Mouse (Mus musculus) spleen, postnatal 4 days (tissue): ENCODE data around the gene Ddc.

ENCODE experiments used
- DNase-seq, 2 experiments: peaks; one replicate each; pipeline ENCODE4 v3.0.0; 2022; ENCODE audit warnings: low spot score in 2 of 2

Gene Ddc

GRCm38 (mm10) chr11:11897645-11898357 lies at the start of gene Ddc:
Ddc (minus strand) TSS chr11:11898144.
- DNase-seq, result no peak

GRCm38 (mm10) chr11:11945766-11946165 lies 47.8 kb upstream of the Ddc start:
- no peak for DNase-seq

GRCm38 (mm10) chr11:11944814-11945213 lies 46.9 kb upstream of the Ddc start:
- no peak for DNase-seq

- no peak for DNase-seq
Measured at GRCm38 (mm10) chr11:11944082-11944349, 46.1 kb upstream of the Ddc start.

- DNase-seq, result no peak
Measured at GRCm38 (mm10) chr11:11943240-11944081, 45.5 kb upstream of the Ddc start.

- no peak for DNase-seq
Measured at GRCm38 (mm10) chr11:11942320-11943217, 44.6 kb upstream of the Ddc start.

- DNase-seq, result no peak
Measured at GRCm38 (mm10) chr11:11940833-11941681, 43.1 kb upstream of the Ddc start.

GRCm38 (mm10) chr11:11939611-11940010 lies 41.7 kb upstream of the Ddc start:
- DNase-seq, result no peak

- no peak for DNase-seq
Measured at GRCm38 (mm10) chr11:11938591-11938990, 40.6 kb upstream of the Ddc start.

GRCm38 (mm10) chr11:11937340-11938030 lies 39.5 kb upstream of the Ddc start:
- no peak for DNase-seq

- DNase-seq, result no peak
Measured at GRCm38 (mm10) chr11:11934808-11935207, 36.9 kb upstream of the Ddc start.

GRCm38 (mm10) chr11:11932102-11932789 lies 34.3 kb upstream of the Ddc start:
- no peak for DNase-seq

- DNase-seq, result no peak
Measured at GRCm38 (mm10) chr11:11931688-11932087, 33.7 kb upstream of the Ddc start.

- no peak for DNase-seq
Measured at GRCm38 (mm10) chr11:11930527-11930926, 32.6 kb upstream of the Ddc start.

- no peak for DNase-seq
Measured at GRCm38 (mm10) chr11:11929059-11929458, 31.1 kb upstream of the Ddc start.

GRCm38 (mm10) chr11:11928586-11928985 lies 30.6 kb upstream of the Ddc start:
- no peak for DNase-seq

GRCm38 (mm10) chr11:11923900-11924299 lies 26.0 kb upstream of the Ddc start:
- no peak for DNase-seq

GRCm38 (mm10) chr11:11923345-11923744 lies 25.4 kb upstream of the Ddc start:
- no peak for DNase-seq

GRCm38 (mm10) chr11:11922106-11922505 lies 24.2 kb upstream of the Ddc start:
- no peak for DNase-seq
